Mouse (Mus musculus): ENCODE data around the gene Fhl4.

DNA sequence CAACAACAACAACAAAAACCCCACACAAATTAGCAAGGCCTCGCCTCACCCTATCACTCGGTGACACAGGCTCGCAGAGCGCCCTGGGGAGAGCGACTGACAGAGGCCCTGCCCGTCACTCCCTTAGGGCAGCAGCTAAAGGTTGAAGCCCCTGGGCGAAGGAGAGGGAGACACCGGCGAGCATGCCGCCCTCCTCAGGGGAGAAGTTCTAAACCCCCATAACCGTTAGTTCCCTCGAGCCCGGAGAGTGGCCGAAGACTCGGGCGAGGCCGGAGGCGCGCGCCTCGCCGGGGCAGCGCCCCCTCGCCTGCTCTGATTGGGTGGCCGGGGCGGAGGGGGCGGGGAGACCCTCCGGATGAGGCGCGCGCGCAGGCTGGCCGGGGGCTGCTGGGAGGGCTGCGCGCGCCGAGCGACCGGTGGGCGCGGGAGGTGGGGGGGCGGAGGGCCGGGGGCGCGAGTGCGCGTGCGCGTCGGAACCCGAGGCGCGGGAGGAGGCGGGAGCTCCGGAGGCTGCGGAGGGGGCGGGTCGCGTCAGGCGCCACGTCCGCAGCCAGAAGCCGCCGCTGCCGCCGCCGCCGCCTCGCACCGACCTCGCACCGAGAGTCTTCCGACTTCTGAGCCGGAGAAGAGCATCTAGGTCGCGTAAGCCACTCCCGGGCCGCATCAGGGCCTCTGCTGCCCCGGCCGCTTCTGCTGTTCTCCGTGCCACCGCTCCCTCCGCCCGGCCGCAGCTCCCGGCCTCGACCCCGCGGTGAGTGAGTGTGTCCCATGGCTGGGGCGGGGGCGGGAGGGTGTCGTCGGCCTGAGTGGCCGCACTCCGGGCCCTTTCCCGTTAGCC is at the start of gene Fhl4, which contains the start of gene Tmem263:
- TF ChIP-seq POLR2A (IDR thresholded peaks at IDR 0.05; ENCODE audit: insufficient read length, low read depth) (peak; percentile 65), MYOD1 (IDR thresholded peaks at IDR 0.05; ENCODE audit: control insufficient read depth in 1 of 3, insufficient read length in 2 of 3, low read depth in 2 of 3) (no peak), POLR2AphosphoS2 (IDR thresholded peaks at IDR 0.05; ENCODE audit: insufficient read length, low read depth) (peak; percentile 66)

Measured in myocyte (in vitro differentiated cells).